Mouse (Mus musculus) ES-E14 (cell line): ENCODE data around the gene Rapgef2. TPM values are rescaled to one million over a fixed set of nuclear protein-coding genes. Genes with fewer than 3 reads are reported as not detected.

Source experiments
- DNase-seq: peaks from one replicate; pipeline ENCODE4 v3.0.0-alpha.2; 2013; ENCODE audit warnings: low read depth, low spot score
- H3K27ac ChIP-seq: 2 replicates; pipeline ENCODE4 v1.5.1; 2012; ENCODE audit warnings: low read depth, mild to moderate bottlenecking, low read length, moderate library complexity, mixed read lengths; ENCODE audit not compliant: poor library complexity, insufficient read depth, severe bottlenecking
- H3K36me3 ChIP-seq: 2 replicates; pipeline ENCODE4 v1.6.1; 2012; ENCODE audit warnings: mild to moderate bottlenecking, low read length, moderate library complexity, mixed read lengths; ENCODE audit not compliant: control insufficient read depth, poor library complexity, insufficient read depth, severe bottlenecking
- H3K4me1 ChIP-seq, 2 experiments: fragments of 150-350 bp in 1 of 2; sonication (generic) in 1 of 2; 2 replicates each; pipeline ENCODE4 v1.6.1; 2012; ENCODE audit warnings: low read length in 2 of 2, mild to moderate bottlenecking in 1 of 2, mixed read lengths in 1 of 2; ENCODE audit not compliant: control insufficient read depth in 2 of 2, insufficient read depth in 2 of 2, poor library complexity in 1 of 2
- H3K4me3 ChIP-seq, 2 experiments: fragments of 150-350 bp in 1 of 2; sonication (generic) in 1 of 2; 2 replicates each; pipeline ENCODE4 v1.5.1; 2012; ENCODE audit warnings: low read length in 2 of 2, low read depth in 1 of 2, mild to moderate bottlenecking in 1 of 2, mixed read lengths in 1 of 2; ENCODE audit not compliant: insufficient read depth in 1 of 2, poor library complexity in 1 of 2, severe bottlenecking in 1 of 2
- H3K9ac ChIP-seq: 2 replicates; pipeline ENCODE4 v1.6.1; 2012; ENCODE audit warnings: low read depth, mild to moderate bottlenecking, low read length, mixed read lengths; ENCODE audit not compliant: poor library complexity, insufficient read depth, severe bottlenecking
- H3K9me3 ChIP-seq: fragments of 150-350 bp; sonication (generic); 2 replicates; pipeline ENCODE4 v1.6.1; 2012; ENCODE audit warnings: low read depth, mild to moderate bottlenecking, low read length; ENCODE audit not compliant: control insufficient read depth, insufficient read depth
- CHD2 ChIP-seq: IDR thresholded peaks from 2 replicates; pipeline ENCODE4 v1.6.1; 2014; ENCODE audit warnings: mild to moderate bottlenecking, low read depth, low read length, inconsistent platforms
- HCFC1 ChIP-seq: IDR thresholded peaks from 2 replicates; pipeline ENCODE4 v1.6.1; 2012; ENCODE audit warnings: low read length, inconsistent platforms, borderline replicate concordance; ENCODE audit not compliant: insufficient read depth
- MAFK ChIP-seq: IDR thresholded peaks from 2 replicates; pipeline ENCODE4 v1.6.1; 2014; ENCODE audit warnings: mild to moderate bottlenecking, low read depth, low read length, inconsistent platforms; ENCODE audit not compliant: insufficient read depth
- ZC3H11A ChIP-seq: IDR thresholded peaks from 2 replicates; pipeline ENCODE4 v1.6.1; 2012; ENCODE audit warnings: low read depth, mild to moderate bottlenecking, inconsistent platforms, low read length, borderline replicate concordance
- ZNF384 ChIP-seq: IDR thresholded peaks from 2 replicates; pipeline ENCODE4 v1.6.1; 2012; ENCODE audit warnings: low read depth, low read length, inconsistent platforms
- in situ Hi-C, 2 experiments: fragments of 600-800 bp; cut with MboI; formaldehyde crosslinking; loops; one replicate each; pipeline ENCODE4 v1.15.1; 2025; ENCODE audit warnings: low sequenced_read_pairs in 2 of 2, inconsistent platforms in 1 of 2; ENCODE audit not compliant: unreplicated experiment in 2 of 2
- total RNA-seq: library from RNA; depleted of rRNA; stranded (reverse); fragments of 300-350 nt; gene quantifications from 2 replicates; pipeline ENCODE4 v1.2.3, GENCODE M21; 2012

Gene Rapgef2
- total RNA-seq, 1 experiment: 12.0 TPM

DNA sequence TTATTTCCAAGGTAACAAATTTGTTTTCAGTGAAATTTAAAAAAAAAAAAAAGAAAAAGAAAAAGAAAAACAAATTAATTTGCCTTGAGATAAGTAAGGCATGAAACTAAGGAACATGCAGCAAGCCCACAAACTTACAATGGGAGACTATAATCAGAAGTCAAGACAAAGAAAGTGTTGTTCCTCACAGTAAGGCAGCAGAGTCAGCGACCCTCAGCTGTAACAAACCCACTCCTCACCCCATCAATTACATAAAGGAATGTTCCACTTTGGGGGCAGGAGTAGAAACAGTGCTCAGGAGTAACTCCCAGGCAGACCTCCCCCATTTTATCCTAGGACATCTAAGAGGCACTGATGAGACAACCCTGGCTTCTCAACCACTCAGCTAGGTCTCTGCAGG is 13.0 kb downstream of the Rapgef2 start:
- no peak overlapping the region for H3K4me3 ChIP-seq
- in situ Hi-C loops: no loop called here
- DNase-seq: no peak
- H3K4me1 ChIP-seq: no peaks in the 10 kb centered on the region
- no peak overlapping the region for H3K27ac ChIP-seq
- TF ChIP-seq HCFC1 (no peak), ZC3H11A (no peak), MAFK (no peak), ZNF384 (no peak), CHD2 (no peak)
- no peaks in the 10 kb centered on the region for H3K36me3 ChIP-seq
- H3K9ac ChIP-seq: no peak overlapping the region
- no peaks in the 10 kb centered on the region for H3K9me3 ChIP-seq

DNA sequence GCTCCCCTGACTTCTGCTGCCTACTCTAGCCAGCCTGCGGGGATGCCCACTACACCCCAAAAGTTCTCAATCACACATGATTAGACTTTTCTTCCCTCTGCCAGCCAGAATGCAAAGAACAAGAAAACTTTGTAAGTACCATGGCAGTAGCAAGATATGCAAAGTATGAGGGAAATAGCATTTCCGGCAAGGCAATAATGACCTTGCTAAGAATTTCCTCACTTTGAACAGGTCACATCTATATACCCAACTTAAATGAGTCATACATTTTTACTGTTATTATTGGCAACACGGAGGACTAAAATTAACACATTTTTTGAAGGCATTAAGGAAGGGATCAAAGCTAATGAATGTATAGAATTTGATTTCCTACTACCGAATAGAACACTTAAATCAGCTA is 13.4 kb downstream of the Rapgef2 start:
- no peaks in the 10 kb centered on the region for H3K36me3 ChIP-seq
- H3K4me1 ChIP-seq: no peaks in the 10 kb centered on the region
- H3K9ac ChIP-seq: no peak overlapping the region
- DNase-seq: no peak
- no peak overlapping the region for H3K27ac ChIP-seq
- no peak for TF ChIP-seq CHD2
- no peak for TF ChIP-seq MAFK
- no peak for TF ChIP-seq HCFC1
- no peak for TF ChIP-seq ZC3H11A
- no peak for TF ChIP-seq ZNF384
- no peak overlapping the region for H3K4me3 ChIP-seq
- H3K9me3 ChIP-seq: no peaks in the 10 kb centered on the region
- in situ Hi-C loops: no loop called here

DNA sequence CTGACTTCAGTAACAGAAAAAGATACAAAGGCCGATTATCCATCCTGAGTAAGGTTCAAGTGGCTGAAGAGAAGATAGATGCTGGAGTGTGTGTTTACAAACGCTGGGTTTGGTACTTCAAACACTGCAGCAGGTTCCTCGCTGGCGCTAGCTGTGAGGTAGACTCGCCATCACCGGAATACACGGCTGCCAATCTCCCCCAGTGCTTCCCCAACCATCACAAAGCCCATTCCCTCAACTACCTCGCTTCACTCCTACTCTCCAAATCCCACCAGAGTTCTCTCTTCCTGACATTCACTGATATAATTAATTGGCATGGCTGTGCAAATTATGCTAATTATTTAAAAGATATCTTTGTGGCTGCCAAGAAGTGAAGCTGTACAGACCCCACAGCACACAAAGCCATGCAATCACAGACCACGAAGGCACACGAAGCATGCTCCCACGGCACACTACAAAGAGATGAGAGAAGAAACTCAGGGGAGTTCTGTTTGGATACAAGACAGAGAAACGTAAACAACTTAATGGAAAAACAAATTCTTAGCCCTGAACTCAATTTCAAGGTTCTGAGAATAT is 15.2 kb downstream of the Rapgef2 start:
- Histone ChIP-seq H3K9me3 (no peaks in the 10 kb centered on the region), H3K4me3 (no peak overlapping the region), H3K27ac (no peak overlapping the region), H3K36me3 (no peaks in the 10 kb centered on the region), H3K4me1 (no peaks in the 10 kb centered on the region), H3K9ac (no peak overlapping the region)
- TF ChIP-seq ZC3H11A (no peak), MAFK (no peak), CHD2 (no peak), ZNF384 (no peak), HCFC1 (no peak)
- in situ Hi-C loops: no loop called here
- no peak for DNase-seq

GRCm38 (mm10) chr3:79269872-79270271 is 16.4 kb downstream of the Rapgef2 start:
- no peak for TF ChIP-seq ZC3H11A
- TF ChIP-seq CHD2: no peak
- TF ChIP-seq ZNF384: no peak
- TF ChIP-seq HCFC1: no peak
- no peak for TF ChIP-seq MAFK
- Histone ChIP-seq H3K36me3 (no peaks in the 10 kb centered on the region), H3K27ac (no peak overlapping the region), H3K4me3 (no peak overlapping the region), H3K9ac (no peak overlapping the region), H3K9me3 (no peaks in the 10 kb centered on the region), H3K4me1 (no peaks in the 10 kb centered on the region)
- no peak for DNase-seq
- in situ Hi-C loops: no loop called here

DNA sequence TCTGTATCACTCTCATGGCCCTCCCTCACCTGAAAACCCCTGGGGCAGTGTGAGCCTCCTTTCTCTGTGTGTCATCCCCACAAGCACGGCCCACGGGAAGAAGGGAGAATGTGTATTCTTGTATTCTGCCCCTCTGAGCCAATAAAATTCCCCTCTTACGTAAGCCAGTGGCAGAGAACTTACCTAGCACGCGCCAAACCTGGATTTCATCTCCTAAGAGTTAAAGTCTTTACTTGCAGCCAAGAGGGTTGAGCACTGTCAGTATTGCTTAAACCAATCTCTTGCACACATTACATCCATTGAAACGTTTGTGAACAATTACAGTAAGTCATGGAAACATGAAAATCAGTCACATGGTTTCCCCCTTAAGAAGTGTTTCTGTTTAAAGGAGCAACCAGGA is 19.3 kb downstream of the Rapgef2 start:
- no peak for DNase-seq
- Histone ChIP-seq H3K4me3 (no peak overlapping the region), H3K27ac (no peak overlapping the region), H3K36me3 (no peaks in the 10 kb centered on the region), H3K4me1 (no peaks in the 10 kb centered on the region), H3K9ac (no peak overlapping the region), H3K9me3 (no peaks in the 10 kb centered on the region)
- in situ Hi-C loops: no loop called here
- no peak for TF ChIP-seq MAFK
- TF ChIP-seq CHD2: no peak
- no peak for TF ChIP-seq ZNF384
- TF ChIP-seq ZC3H11A: no peak
- TF ChIP-seq HCFC1: no peak
